Mouse (Mus musculus) T-cell, adult 2 months (primary cell): Measurements from ENCODE around the gene Poc1b.
"Not testable (repeated sequence)": the region's sequence is repeated elsewhere in the genome, so short reads cannot be mapped to it uniquely, and the experiment has no call there.

Experiments used
- DNase-seq: peaks from one replicate; pipeline ENCODE4 v3.0.0; 2022; ENCODE audit warnings: low spot score

Gene Poc1b

GRCm38 (mm10) chr10:99196556-99196955 is 89.7 kb downstream of the Poc1b start:
- no peak for DNase-seq

- DNase-seq = no peak
Measured at GRCm38 (mm10) chr10:99197125-99197524, 90.3 kb downstream of the Poc1b start.

GRCm38 (mm10) chr10:99197607-99198305 is 90.9 kb downstream of the Poc1b start:
- no peak for DNase-seq

GRCm38 (mm10) chr10:99198946-99199345 is 92.1 kb downstream of the Poc1b start:
- DNase-seq = no peak

GRCm38 (mm10) chr10:99200944-99201343 is 94.1 kb downstream of the Poc1b start:
- no peak for DNase-seq

- no peak for DNase-seq
Measured at GRCm38 (mm10) chr10:99201786-99202185, 95.0 kb downstream of the Poc1b start.

GRCm38 (mm10) chr10:99202363-99202762 is 95.5 kb downstream of the Poc1b start:
- no peak for DNase-seq

- DNase-seq = no peak
Measured at GRCm38 (mm10) chr10:99203163-99203562, 96.3 kb downstream of the Poc1b start.

GRCm38 (mm10) chr10:99203577-99204487 is 97.0 kb downstream of the Poc1b start:
- no peak for DNase-seq

- peak; percentile 78 for DNase-seq
Measured at GRCm38 (mm10) chr10:99204553-99204952, 97.7 kb downstream of the Poc1b start.

GRCm38 (mm10) chr10:99207121-99207520 is 100.3 kb downstream of the Poc1b start:
- no peak for DNase-seq

- no peak for DNase-seq
Measured at GRCm38 (mm10) chr10:99209146-99209800, 102.4 kb downstream of the Poc1b start.

- DNase-seq = no peak
Measured at GRCm38 (mm10) chr10:99211021-99211420, 104.2 kb downstream of the Poc1b start.

GRCm38 (mm10) chr10:99211503-99212265 is 104.8 kb downstream of the Poc1b start:
- DNase-seq = no peak

GRCm38 (mm10) chr10:99214421-99215299 is 107.8 kb downstream of the Poc1b start:
- no peak for DNase-seq

GRCm38 (mm10) chr10:99216570-99216969 is 109.7 kb downstream of the Poc1b start:
- not testable (repeated sequence) for DNase-seq

- DNase-seq = no peak
Measured at GRCm38 (mm10) chr10:99221540-99221939, 114.7 kb downstream of the Poc1b start.

- no peak for DNase-seq
Measured at GRCm38 (mm10) chr10:99222726-99223125, 115.9 kb downstream of the Poc1b start.

GRCm38 (mm10) chr10:99224218-99224617 is 117.4 kb downstream of the Poc1b start:
- DNase-seq = no peak

- DNase-seq = no peak
Measured at GRCm38 (mm10) chr10:99226782-99227181, 119.9 kb downstream of the Poc1b start.
